Mouse (Mus musculus) thymus, adult 2 months (tissue): Measurements from ENCODE around the gene Dact1. TPM values are rescaled to one million over a fixed set of nuclear protein-coding genes. Genes with fewer than 3 reads are reported as not detected.

ENCODE experiments used
- DNase-seq: peaks from one replicate; pipeline ENCODE4 v3.0.0; 2021
- H3K27ac ChIP-seq: fragments of 200-500 bp; 2 replicates; pipeline ENCODE4 v1.5.1; 2012; ENCODE audit warnings: low read length, control low read depth; ENCODE audit not compliant: control insufficient read depth, insufficient read depth
- H3K27me3 ChIP-seq: fragments of 200-500 bp; 2 replicates; pipeline ENCODE4 v1.6.1; 2012; ENCODE audit warnings: mild to moderate bottlenecking, low read length, moderate library complexity, mixed read lengths; ENCODE audit not compliant: control insufficient read depth, insufficient read depth
- H3K36me3 ChIP-seq: fragments of 200-500 bp; 2 replicates; pipeline ENCODE4 v1.6.1; 2012; ENCODE audit warnings: mild to moderate bottlenecking, low read length, moderate library complexity; ENCODE audit not compliant: control insufficient read depth, insufficient read depth
- H3K4me1 ChIP-seq: fragments of 200-500 bp; replicated peaks from 2 replicates; pipeline ENCODE4 v1.6.1; 2012; ENCODE audit warnings: low read length; ENCODE audit not compliant: control insufficient read depth, insufficient read depth
- H3K4me3 ChIP-seq: fragments of 200-500 bp; 2 replicates; pipeline ENCODE4 v1.5.1; 2012; ENCODE audit warnings: mild to moderate bottlenecking, low read length, control low read depth, moderate library complexity; ENCODE audit not compliant: control insufficient read depth, insufficient read depth
- CTCF ChIP-seq: fragments of 200-500 bp; IDR thresholded peaks from 2 replicates; pipeline ENCODE4 v1.5.1; 2012; ENCODE audit warnings: mild to moderate bottlenecking, control low read depth, low read length, moderate library complexity, borderline replicate concordance; ENCODE audit not compliant: control insufficient read depth, poor library complexity, insufficient read depth; ENCODE audit errors: extremely low read depth
- POLR2A ChIP-seq: fragments of 200-500 bp; IDR thresholded peaks from 2 replicates; pipeline ENCODE4 v1.6.1; 2012; ENCODE audit warnings: mild to moderate bottlenecking, low read length, control low read depth, moderate library complexity; ENCODE audit not compliant: control insufficient read depth, poor library complexity, insufficient read depth; ENCODE audit errors: extremely low read depth
- WGBS: fragments of 180-500 bp; shearing (Covaris S2); methylation state at CpG from one replicate; pipeline ENCODE4 v1.1.7; 2018; 5-methylcytosine and 5-hydroxymethylcytosine counted together
- polyA plus RNA-seq: library from polyadenylated mRNA; depleted of rRNA; stranded (reverse); fragments of >200 nt; gene quantifications from 2 replicates; pipeline ENCODE4 v1.2.3, GENCODE M21; 2012

Dact1 gene
- polyA plus RNA-seq, 1 experiment = 2.6 TPM

DNA sequence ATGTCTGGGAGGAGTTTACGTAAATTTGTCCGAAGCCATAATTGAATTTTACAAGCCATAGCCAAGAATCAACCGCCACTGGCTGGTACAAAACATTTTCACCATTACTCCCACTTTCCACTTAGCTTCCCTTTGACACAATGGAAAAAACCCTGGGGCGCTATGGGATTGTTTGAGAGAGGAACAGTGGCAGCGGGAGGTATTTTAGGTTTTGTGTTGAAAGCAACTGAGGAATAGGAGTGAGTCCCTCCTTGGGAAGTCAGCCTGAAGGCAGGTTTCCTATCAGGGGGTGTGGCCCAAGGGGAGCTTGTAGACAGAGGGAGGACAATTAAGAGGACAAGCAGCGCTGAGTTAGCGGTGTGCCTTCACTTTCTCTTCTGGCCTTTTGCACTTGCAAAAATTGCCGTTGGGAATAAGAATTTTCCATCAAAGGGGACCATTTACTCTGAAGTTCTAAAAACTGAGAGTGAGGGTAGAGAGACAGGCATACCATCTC, 38.8 kb downstream of the Dact1 start:
- Histone ChIP-seq H3K36me3 (no peaks in the 10 kb centered on the region), H3K4me3 (no peak overlapping the region), H3K27ac (no peak overlapping the region), H3K4me1 (no peaks in the 10 kb centered on the region), H3K27me3 (no peaks in the 10 kb centered on the region)
- WGBS = 94% methylated on average over 8 of the region's 8 CpGs
- TF ChIP-seq CTCF (no peak), POLR2A (no peak)
- no peak for DNase-seq

DNA sequence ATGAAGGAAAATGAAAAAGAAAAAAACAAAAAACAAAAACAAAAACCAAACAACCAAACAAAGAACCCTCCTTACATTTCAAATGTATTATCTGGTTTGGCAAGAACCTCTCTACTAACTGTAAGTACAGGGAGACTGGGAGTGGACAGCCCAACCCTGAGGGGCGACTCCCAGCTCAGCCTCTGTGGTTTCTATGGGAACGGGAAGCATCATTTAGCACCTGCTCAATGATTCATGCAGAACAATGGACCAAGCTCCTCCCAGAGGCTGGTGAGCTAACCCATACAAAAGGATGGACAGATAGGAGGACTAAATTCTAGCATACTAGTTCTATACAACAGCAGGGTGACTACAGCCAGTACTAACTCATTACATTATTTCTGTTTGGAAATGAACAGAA, 40.4 kb downstream of the Dact1 start:
- 93% methylated on average over 2 of the region's 2 CpGs for WGBS
- Histone ChIP-seq H3K4me1 (no peaks in the 10 kb centered on the region), H3K4me3 (no peak overlapping the region), H3K27ac (no peak overlapping the region), H3K27me3 (no peaks in the 10 kb centered on the region), H3K36me3 (no peaks in the 10 kb centered on the region)
- DNase-seq = no peak
- TF ChIP-seq POLR2A = no peak
- TF ChIP-seq CTCF = no peak

DNA sequence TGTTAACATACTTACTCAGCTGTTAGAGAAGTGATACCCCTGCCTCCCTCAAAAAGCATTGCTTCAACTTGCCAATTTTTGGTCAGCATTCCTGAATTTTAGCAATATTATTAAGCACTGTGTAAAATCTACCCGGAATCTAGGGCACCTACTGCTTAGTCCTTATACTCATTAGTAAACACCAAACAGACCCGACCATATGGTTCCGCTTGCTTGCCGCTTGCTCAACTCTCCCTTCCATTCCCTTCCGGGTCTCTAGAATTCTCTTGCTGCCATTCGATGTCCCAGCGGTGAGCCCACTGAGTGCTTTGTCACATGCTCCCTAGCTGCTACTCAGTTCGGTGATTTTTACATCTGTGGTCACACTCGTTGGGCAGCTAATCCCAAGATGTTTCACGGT, 45.0 kb downstream of the Dact1 start:
- no peak for DNase-seq
- WGBS = 90% methylated on average over 10 of the region's 10 CpGs

DNA sequence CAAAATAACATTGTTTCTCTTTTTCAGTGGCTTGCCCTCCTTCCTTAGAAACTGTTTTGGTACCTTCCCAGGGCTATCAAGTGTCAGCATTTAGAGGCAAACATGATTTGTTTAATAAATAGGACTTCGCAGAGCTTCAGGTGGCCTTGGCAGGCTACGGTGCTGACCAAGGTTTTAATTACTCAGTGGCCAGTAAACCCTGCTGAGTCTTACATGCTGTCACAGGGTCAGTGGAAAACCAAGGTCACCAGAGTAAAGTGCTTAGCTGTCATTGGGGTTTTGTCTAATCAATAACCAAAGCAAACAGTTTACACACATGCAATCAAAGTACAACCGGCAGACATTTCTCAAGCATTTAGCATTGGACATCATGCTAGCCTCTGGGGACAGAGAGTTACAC, 45.4 kb downstream of the Dact1 start:
- WGBS = 96% methylated on average over 3 of the region's 3 CpGs
- DNase-seq = no peak
- TF ChIP-seq CTCF = no peak
- TF ChIP-seq POLR2A = no peak
- Histone ChIP-seq H3K27ac (no peak overlapping the region), H3K36me3 (no peaks in the 10 kb centered on the region), H3K4me3 (no peak overlapping the region), H3K4me1 (no peaks in the 10 kb centered on the region), H3K27me3 (no peaks in the 10 kb centered on the region)

More for the DNA sequence above, 45.0 kb downstream of the Dact1 start:
- no peak overlapping the region for H3K27ac ChIP-seq
- H3K27me3 ChIP-seq = no peaks in the 10 kb centered on the region
- H3K4me1 ChIP-seq = no peaks in the 10 kb centered on the region
- no peak overlapping the region for H3K4me3 ChIP-seq
- TF ChIP-seq CTCF (no peak), POLR2A (no peak)
- H3K36me3 ChIP-seq = no peaks in the 10 kb centered on the region

DNA sequence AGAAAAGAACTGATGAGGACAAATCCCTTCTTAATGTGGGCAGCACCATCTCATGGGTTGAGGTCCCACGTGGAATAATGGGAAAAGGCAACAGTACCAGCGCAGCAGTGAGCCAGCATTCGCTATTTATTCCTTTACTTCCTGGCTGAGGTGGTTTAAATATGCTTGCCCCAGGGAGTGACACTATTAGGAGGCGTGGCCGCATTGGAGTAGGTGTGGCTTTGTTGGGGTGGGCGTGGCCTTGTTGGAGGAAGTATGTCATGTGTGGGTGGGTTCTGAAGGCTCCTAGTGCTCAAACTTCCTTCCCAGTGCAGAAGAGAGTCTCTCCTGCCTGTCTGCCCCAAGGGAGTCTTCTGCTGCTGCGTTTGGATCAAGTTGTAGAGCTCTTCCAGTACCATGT, 51.9 kb downstream of the Dact1 start:
- no peak for DNase-seq
- WGBS = 91% methylated on average over 7 of the region's 7 CpGs
- Histone ChIP-seq H3K27me3 (no peaks in the 10 kb centered on the region), H3K27ac (no peak overlapping the region), H3K4me1 (no peaks in the 10 kb centered on the region), H3K4me3 (no peak overlapping the region), H3K36me3 (no peaks in the 10 kb centered on the region)
- no peak for TF ChIP-seq CTCF
- no peak for TF ChIP-seq POLR2A

DNA sequence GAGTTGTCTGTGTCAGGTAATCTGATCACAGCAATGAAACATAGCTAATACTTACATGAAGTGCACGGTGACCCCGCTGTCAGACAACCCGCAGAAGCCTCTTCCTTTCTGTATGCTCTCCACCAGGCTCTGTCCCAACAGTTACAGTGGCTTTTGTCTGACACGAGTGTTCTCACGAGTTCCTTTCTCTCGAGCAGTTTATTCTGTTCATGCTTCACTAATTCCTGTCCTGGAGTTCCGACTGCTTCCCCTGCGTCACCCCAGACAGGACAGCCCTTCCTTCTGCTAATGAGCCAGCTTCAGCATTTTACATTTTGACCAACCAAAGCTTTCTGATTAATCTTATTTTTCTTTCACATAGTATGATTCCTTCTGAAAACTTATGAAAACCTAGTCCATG, 52.7 kb downstream of the Dact1 start:
- H3K27me3 ChIP-seq = no peaks in the 10 kb centered on the region
- no peak overlapping the region for H3K27ac ChIP-seq
- TF ChIP-seq CTCF = no peak
- TF ChIP-seq POLR2A = no peak
- no peaks in the 10 kb centered on the region for H3K4me1 ChIP-seq
- H3K4me3 ChIP-seq = no peak overlapping the region
- 96% methylated on average over 8 of the region's 8 CpGs for WGBS
- no peaks in the 10 kb centered on the region for H3K36me3 ChIP-seq
- no peak for DNase-seq

DNA sequence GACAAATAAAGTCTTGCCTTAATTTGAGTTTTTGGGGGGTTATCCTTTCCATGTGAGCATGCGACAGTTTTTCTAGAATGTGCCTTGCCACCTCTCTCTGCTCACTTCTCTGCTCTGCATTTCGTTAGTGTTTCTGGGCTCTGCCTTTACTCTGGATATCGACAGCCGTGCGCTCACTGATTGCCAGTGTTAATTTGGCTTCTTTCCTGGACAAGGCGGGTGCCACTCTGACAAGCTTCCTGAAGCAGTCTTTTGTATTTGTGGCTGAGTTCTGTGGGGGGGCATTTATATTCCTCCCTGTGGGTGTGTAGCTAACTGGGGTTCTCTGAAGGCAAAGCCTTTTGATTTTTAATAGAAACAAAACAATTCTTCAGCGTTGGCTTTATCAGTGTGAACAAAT, 54.4 kb downstream of the Dact1 start:
- no peak for DNase-seq
- H3K4me1 ChIP-seq = no peaks in the 10 kb centered on the region
- TF ChIP-seq CTCF (no peak), POLR2A (no peak)

More for the DNA sequence above, 54.4 kb downstream of the Dact1 start:
- no peaks in the 10 kb centered on the region for H3K27me3 ChIP-seq
- 86% methylated on average over 7 of the region's 7 CpGs for WGBS
- H3K27ac ChIP-seq = no peak overlapping the region
- no peak overlapping the region for H3K4me3 ChIP-seq
- no peaks in the 10 kb centered on the region for H3K36me3 ChIP-seq
